Mouse (Mus musculus) kidney, embryonic 16.5 days (tissue): ENCODE data around the gene Lrrc75b. TPM values are rescaled to one million over a fixed set of nuclear protein-coding genes. Genes with fewer than 3 reads are reported as not detected.

Experiments
- ATAC-seq: fragments of 200-750 bp; cut with Nextera tagmentation; 2 replicates; pipeline ENCODE4 v1.8.0; 2017; ENCODE audit warnings: moderate TSS enrichment; ENCODE audit not compliant: low FRiP score, low TSS enrichment
- H3K27ac ChIP-seq: fragments of 300-500 bp; sonication (generic); 2 replicates; pipeline ENCODE4 v1.5.1; 2014; ENCODE audit warnings: low read length
- H3K27me3 ChIP-seq: fragments of 300-500 bp; sonication (generic); 2 replicates; pipeline ENCODE4 v1.6.1; 2014; ENCODE audit warnings: low read length, control low read depth, mixed read lengths; ENCODE audit not compliant: insufficient read depth
- H3K36me3 ChIP-seq: fragments of 300-500 bp; sonication (generic); 2 replicates; pipeline ENCODE4 v1.6.1; 2014; ENCODE audit warnings: low read length, control low read depth, mixed read lengths; ENCODE audit not compliant: insufficient read depth
- H3K4me1 ChIP-seq: fragments of 300-500 bp; sonication (generic); 2 replicates; pipeline ENCODE4 v1.6.1; 2014; ENCODE audit warnings: low read length, control low read depth, mixed read lengths; ENCODE audit not compliant: insufficient read depth
- H3K4me2 ChIP-seq: fragments of 300-500 bp; sonication (generic); replicated peaks from 2 replicates; pipeline ENCODE4 v1.6.1; 2014; ENCODE audit warnings: low read depth, low read length
- H3K4me3 ChIP-seq: fragments of 300-500 bp; sonication (generic); 2 replicates; pipeline ENCODE4 v1.5.1; 2014; ENCODE audit warnings: mild to moderate bottlenecking, low read length
- H3K9ac ChIP-seq: fragments of 300-500 bp; sonication (generic); replicated peaks from 2 replicates; pipeline ENCODE4 v1.6.1; 2014; ENCODE audit warnings: low read length
- H3K9me3 ChIP-seq: fragments of 300-500 bp; sonication (generic); 2 replicates; pipeline ENCODE4 v1.6.1; 2016; ENCODE audit warnings: low read length, control low read depth
- WGBS: fragments of 180-500 bp; shearing (Covaris S2); extraction: QIAGEN DNeasy Blood & Tissue Kit; methylation state at CpG from one replicate; pipeline ENCODE4 v1.1.7; 2014; 5-methylcytosine and 5-hydroxymethylcytosine counted together
- polyA plus RNA-seq: library from polyadenylated mRNA; unstranded; fragments of >200 nt; fragmentation: Nextera tagmentation; extraction: Ambion mirVana; gene quantifications from 2 replicates; pipeline ENCODE4 v1.2.1, GENCODE M21; 2015

The Lrrc75b gene
- polyA plus RNA-seq, 1 experiment from 2014 or later = 3.8 TPM

- Histone ChIP-seq H3K27me3 (no peaks in the 10 kb centered on the region), H3K9ac (0 out of 2 replicates have a peak overlapping the region, but pooled peaks have one; percentile 16), H3K4me1 (peaks cover 42% of the 10 kb centered on the region), H3K4me2 (peak overlapping the region; percentile 27; the same call in 1 of the 2 replicates), H3K27ac (no peak overlapping the region), H3K9me3 (no peaks in the 10 kb centered on the region), H3K4me3 (no peak overlapping the region), H3K36me3 (no peaks in the 10 kb centered on the region)
- WGBS = 21% methylated on average over 12 of the region's 12 CpGs
- peak; percentile 24; the same call in 1 of the 2 replicates for ATAC-seq
These were observed 9.0 kb downstream of the Lrrc75b start for GRCm38 (mm10) chr10:75551175-75551574.

GRCm38 (mm10) chr10:75549886-75550285 is 10.2 kb downstream of the Lrrc75b start:
- H3K36me3 ChIP-seq = no peaks in the 10 kb centered on the region
- H3K9me3 ChIP-seq = peaks cover 5% of the 10 kb centered on the region; the same call in 1 of the 2 replicates
- peak; percentile 65 for ATAC-seq
- no peak overlapping the region for H3K4me3 ChIP-seq
- 16% methylated on average over 7 of the region's 7 CpGs for WGBS
- no peak overlapping the region; the same call in 1 of the 2 replicates for H3K27ac ChIP-seq
- H3K9ac ChIP-seq = no peak overlapping the region
- H3K4me1 ChIP-seq = peaks cover 42% of the 10 kb centered on the region
- no peaks in the 10 kb centered on the region for H3K27me3 ChIP-seq
- no peak overlapping the region for H3K4me2 ChIP-seq

GRCm38 (mm10) chr10:75548486-75548885 is 11.6 kb downstream of the Lrrc75b start:
- H3K4me1 ChIP-seq = peaks cover 42% of the 10 kb centered on the region
- 0 out of 2 replicates have a peak overlapping the region, but pooled peaks have one; percentile 4 for H3K4me2 ChIP-seq
- H3K9ac ChIP-seq = no peak overlapping the region
- peaks cover 5% of the 10 kb centered on the region; the same call in 1 of the 2 replicates for H3K9me3 ChIP-seq
- no peaks in the 10 kb centered on the region for H3K36me3 ChIP-seq
- H3K27me3 ChIP-seq = no peaks in the 10 kb centered on the region
- ATAC-seq = peak; percentile 30; the same call in 1 of the 2 replicates
- H3K27ac ChIP-seq = no peak overlapping the region
- 28% methylated on average over 14 of the region's 14 CpGs for WGBS
- no peak overlapping the region for H3K4me3 ChIP-seq

- no peak overlapping the region for H3K27ac ChIP-seq
- H3K4me3 ChIP-seq = no peak overlapping the region
- no peaks in the 10 kb centered on the region for H3K36me3 ChIP-seq
- 55% methylated on average over 7 of the region's 7 CpGs for WGBS
- H3K9ac ChIP-seq = no peak overlapping the region
- H3K27me3 ChIP-seq = no peaks in the 10 kb centered on the region
- peaks cover 5% of the 10 kb centered on the region; the same call in 1 of the 2 replicates for H3K9me3 ChIP-seq
- no peak overlapping the region for H3K4me2 ChIP-seq
- H3K4me1 ChIP-seq = peaks cover 42% of the 10 kb centered on the region
- ATAC-seq = no peak
These were observed 12.2 kb downstream of the Lrrc75b start for GRCm38 (mm10) chr10:75547901-75548300.

- Histone ChIP-seq H3K27ac (no peak overlapping the region), H3K4me3 (no peak overlapping the region), H3K4me2 (no peak overlapping the region), H3K9me3 (0 out of 2 replicates have a peak, but pooled peaks cover 3% of the 10 kb centered on the region), H3K27me3 (no peaks in the 10 kb centered on the region), H3K9ac (no peak overlapping the region), H3K4me1 (no peaks in the 10 kb centered on the region), H3K36me3 (peaks cover 42% of the 10 kb centered on the region)
- 92% methylated on average over 5 of the region's 5 CpGs for WGBS
- ATAC-seq = no peak
These were observed 24.0 kb downstream of the Lrrc75b start for GRCm38 (mm10) chr10:75536123-75536522.

- Histone ChIP-seq H3K9me3 (0 out of 2 replicates have a peak, but pooled peaks cover 3% of the 10 kb centered on the region), H3K27ac (no peak overlapping the region), H3K4me3 (no peak overlapping the region), H3K4me2 (no peak overlapping the region), H3K4me1 (no peaks in the 10 kb centered on the region), H3K27me3 (no peaks in the 10 kb centered on the region), H3K36me3 (peaks cover 42% of the 10 kb centered on the region), H3K9ac (no peak overlapping the region)
- no peak for ATAC-seq
- 84% methylated on average over 2 of the region's 2 CpGs for WGBS
These were observed 24.7 kb downstream of the Lrrc75b start for GRCm38 (mm10) chr10:75535423-75535822.

- no peaks in the 10 kb centered on the region for H3K4me1 ChIP-seq
- ATAC-seq = no peak
- no peak overlapping the region for H3K4me3 ChIP-seq
- H3K9ac ChIP-seq = no peak overlapping the region
- H3K27ac ChIP-seq = no peak overlapping the region
- no peak overlapping the region for H3K4me2 ChIP-seq
- H3K36me3 ChIP-seq = peaks cover 42% of the 10 kb centered on the region
- 0 out of 2 replicates have a peak, but pooled peaks cover 3% of the 10 kb centered on the region for H3K9me3 ChIP-seq
- WGBS = 89% methylated on average over 8 of the region's 8 CpGs
- no peaks in the 10 kb centered on the region for H3K27me3 ChIP-seq
These were observed 25.2 kb downstream of the Lrrc75b start for GRCm38 (mm10) chr10:75534934-75535333.

- 93% methylated on average over 8 of the region's 8 CpGs for WGBS
- Histone ChIP-seq H3K9me3 (0 out of 2 replicates have a peak, but pooled peaks cover 3% of the 10 kb centered on the region), H3K4me1 (no peaks in the 10 kb centered on the region), H3K27me3 (no peaks in the 10 kb centered on the region), H3K9ac (no peak overlapping the region), H3K27ac (no peak overlapping the region), H3K4me2 (no peak overlapping the region), H3K4me3 (no peak overlapping the region), H3K36me3 (peaks cover 42% of the 10 kb centered on the region)
- no peak for ATAC-seq
These were observed 25.9 kb downstream of the Lrrc75b start for GRCm38 (mm10) chr10:75534216-75534615.

GRCm38 (mm10) chr10:75531532-75532090 is 28.5 kb downstream of the Lrrc75b start:
- Histone ChIP-seq H3K9ac (no peak overlapping the region), H3K27ac (no peak overlapping the region), H3K4me3 (no peak overlapping the region), H3K36me3 (peaks cover 42% of the 10 kb centered on the region), H3K4me1 (no peaks in the 10 kb centered on the region), H3K27me3 (no peaks in the 10 kb centered on the region), H3K9me3 (no peaks in the 10 kb centered on the region), H3K4me2 (no peak overlapping the region)
- no peak for ATAC-seq
- 84% methylated on average over 9 of the region's 9 CpGs for WGBS

- ATAC-seq = no peak
- Histone ChIP-seq H3K36me3 (peaks cover 36% of the 10 kb centered on the region), H3K9me3 (no peaks in the 10 kb centered on the region), H3K9ac (no peak overlapping the region), H3K27ac (no peak overlapping the region), H3K4me2 (no peak overlapping the region), H3K27me3 (no peaks in the 10 kb centered on the region), H3K4me1 (no peaks in the 10 kb centered on the region), H3K4me3 (no peak overlapping the region)
- WGBS = 84% methylated on average over 2 of the region's 2 CpGs
These were observed 29.8 kb downstream of the Lrrc75b start for GRCm38 (mm10) chr10:75530322-75530721.
